Mouse (Mus musculus): ENCODE measurements around the gene Nop10. TPM values are rescaled to one million over a fixed set of nuclear protein-coding genes. Genes with fewer than 3 reads are reported as not detected.
"Not testable (repeated sequence)": the region's sequence is repeated elsewhere in the genome, so short reads cannot be mapped to it uniquely, and the experiment has no call there.

The Nop10 gene
- total RNA-seq, 2 experiments from 2014 or later, result 53.6 to 59.6 TPM

- no peak for DNase-seq (ENCODE audit: extremely low spot score in 1 of 2, low spot score in 1 of 2)
These were observed 1.1 kb downstream of the Nop10 start for GRCm38 (mm10) chr2:112262779-112263295.

DNA sequence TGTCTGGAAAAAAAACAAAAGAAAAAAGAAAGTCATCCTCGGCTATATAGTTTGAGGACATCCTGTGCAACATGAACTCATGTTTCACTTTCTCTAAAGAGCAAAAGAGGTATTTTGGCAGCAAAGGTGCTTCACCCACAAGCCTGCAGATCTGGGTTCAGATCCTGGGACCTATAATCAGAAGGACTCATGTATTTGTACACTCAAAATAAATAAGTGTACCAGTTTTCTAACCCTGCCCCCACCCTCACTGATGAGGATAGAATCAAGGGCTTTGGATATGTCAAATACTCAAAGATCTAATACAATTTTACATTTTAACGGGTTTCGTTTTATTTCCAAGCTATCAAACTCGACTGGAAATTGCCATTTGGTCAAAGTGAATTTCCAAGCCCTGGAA lies 2.6 kb downstream of the Nop10 start:
- no peak for DNase-seq (ENCODE audit: extremely low spot score in 1 of 2, low spot score in 1 of 2)

DNA sequence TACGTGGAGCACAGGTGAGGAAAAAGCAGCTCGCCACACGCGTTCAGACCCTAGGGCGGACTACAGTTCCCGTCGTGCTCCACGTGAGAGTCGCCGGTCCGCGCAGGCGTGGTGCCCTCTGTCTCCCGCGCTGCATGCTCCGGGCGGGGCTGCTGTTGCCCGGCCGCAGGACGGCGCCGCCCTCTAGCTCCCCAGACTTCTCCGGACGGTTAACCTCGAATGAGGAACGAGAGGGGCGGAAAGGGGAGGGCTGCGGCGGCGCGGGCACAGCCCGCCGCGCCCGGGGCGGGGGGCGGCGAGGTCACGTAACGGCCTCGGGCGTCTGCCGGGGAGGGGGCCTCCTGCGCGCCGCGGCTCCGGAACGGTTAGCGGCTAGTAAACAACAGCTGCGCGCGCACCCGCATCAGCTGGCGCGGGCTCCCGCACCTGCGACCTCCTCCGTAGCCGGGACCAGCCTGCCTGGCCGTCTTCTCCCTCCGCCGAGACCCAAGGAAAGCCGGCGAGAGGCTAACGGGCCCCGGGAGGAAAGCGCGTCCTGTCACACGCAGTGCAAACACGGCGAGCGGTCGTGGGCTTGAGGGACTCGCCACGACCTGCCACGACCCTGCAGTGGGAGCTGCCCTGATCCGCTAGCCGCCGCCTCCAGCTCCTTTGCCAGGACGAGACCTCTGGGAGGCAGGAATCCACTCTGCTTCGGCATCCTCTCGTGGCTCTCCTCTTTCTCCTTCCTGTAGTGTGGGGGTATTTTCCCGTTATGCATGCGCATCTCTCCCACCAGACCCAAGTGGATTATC lies 3.9 kb downstream of the Nop10 start, which contains the start of gene Slc12a6:
Slc12a6 (plus strand) TSS at position 378 of the 794 bp plus-strand sequence.
- peak; percentile 81 to 82 for DNase-seq (ENCODE audit: extremely low spot score in 1 of 2, low spot score in 1 of 2)

DNA sequence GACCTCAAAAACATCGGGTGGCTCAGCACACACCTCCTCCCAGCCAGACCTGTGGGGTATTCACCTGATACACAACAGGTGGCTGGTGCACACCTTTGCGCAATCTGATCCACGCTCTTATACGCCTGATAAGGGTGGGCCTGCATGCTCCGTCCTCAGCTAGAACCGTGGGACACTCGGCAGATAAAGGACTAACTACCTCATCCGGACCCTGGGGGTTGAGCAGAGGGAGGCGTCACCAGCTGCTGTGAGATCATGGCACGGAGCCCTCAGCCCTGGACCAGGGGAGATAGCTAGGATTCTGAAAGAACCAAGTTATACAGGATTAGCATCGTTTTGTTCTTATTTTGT lies 4.5 kb downstream of the Nop10 start, which contains the start of gene Gm21985:
Gm21985 (plus strand) TSS at position 73 of the 351 bp plus-strand sequence.
- peak in 1 of 2 experiments; percentile 30 for DNase-seq (ENCODE audit: extremely low spot score in 1 of 2, low spot score in 1 of 2)

DNA sequence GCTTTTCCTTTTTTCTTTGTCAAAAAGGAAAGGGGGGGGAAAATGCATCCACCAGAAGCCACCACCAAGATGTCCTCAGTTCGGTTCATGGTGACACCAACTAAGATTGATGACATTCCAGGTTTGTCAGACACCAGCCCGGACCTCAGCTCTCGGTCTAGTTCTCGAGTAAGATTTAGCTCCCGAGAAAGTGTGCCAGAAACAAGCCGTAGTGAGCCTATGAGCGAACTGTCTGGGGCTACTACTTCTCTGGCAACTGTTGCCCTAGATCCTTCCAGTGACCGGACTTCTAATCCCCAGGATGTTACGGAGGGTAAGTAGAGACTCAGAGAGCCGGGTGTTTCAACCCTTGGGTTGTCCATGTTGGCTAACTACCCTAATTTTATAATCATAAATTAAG lies 5.1 kb downstream of the Nop10 start:
- DNase-seq (ENCODE audit: extremely low spot score in 1 of 2, low spot score in 1 of 2), result no peak

- DNase-seq (ENCODE audit: extremely low spot score in 1 of 2, low spot score in 1 of 2), result no peak
These were observed 6.0 kb downstream of the Nop10 start for GRCm38 (mm10) chr2:112267547-112268269.

- DNase-seq (ENCODE audit: extremely low spot score in 1 of 2, low spot score in 1 of 2), result no peak
These were observed 8.3 kb downstream of the Nop10 start for GRCm38 (mm10) chr2:112270011-112270410.

- no peak for DNase-seq (ENCODE audit: extremely low spot score in 1 of 2, low spot score in 1 of 2)
These were observed 11.2 kb downstream of the Nop10 start for GRCm38 (mm10) chr2:112272909-112273308.

GRCm38 (mm10) chr2:112273474-112273873 lies 11.7 kb downstream of the Nop10 start:
- no peak for DNase-seq (ENCODE audit: extremely low spot score in 1 of 2, low spot score in 1 of 2)

GRCm38 (mm10) chr2:112276870-112277269 lies 15.1 kb downstream of the Nop10 start:
- no peak for DNase-seq (ENCODE audit: extremely low spot score in 1 of 2, low spot score in 1 of 2)

DNA sequence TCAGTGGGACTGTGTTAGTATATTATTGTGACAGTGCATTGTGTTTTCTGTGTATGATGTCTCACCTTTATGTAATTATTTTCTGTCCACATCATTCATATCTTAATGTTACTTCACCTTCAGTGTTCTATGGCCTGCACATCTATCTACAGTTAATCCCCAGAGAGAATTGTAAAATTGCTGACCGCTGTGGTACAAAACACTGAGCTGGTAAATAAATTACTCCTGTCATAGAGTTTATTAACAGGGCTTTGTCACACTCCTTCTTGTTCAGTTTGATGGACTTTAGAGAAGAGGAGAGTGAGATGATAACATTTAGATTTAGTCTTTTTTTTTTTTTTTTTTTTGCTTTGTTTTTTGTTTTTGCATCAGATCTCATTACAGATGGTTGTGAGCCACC lies 21.1 kb downstream of the Nop10 start:
- no peak for DNase-seq (ENCODE audit: extremely low spot score in 1 of 2, low spot score in 1 of 2)

- no peak for DNase-seq (ENCODE audit: extremely low spot score in 1 of 2, low spot score in 1 of 2)
These were observed 22.8 kb downstream of the Nop10 start for GRCm38 (mm10) chr2:112284363-112285030.

DNA sequence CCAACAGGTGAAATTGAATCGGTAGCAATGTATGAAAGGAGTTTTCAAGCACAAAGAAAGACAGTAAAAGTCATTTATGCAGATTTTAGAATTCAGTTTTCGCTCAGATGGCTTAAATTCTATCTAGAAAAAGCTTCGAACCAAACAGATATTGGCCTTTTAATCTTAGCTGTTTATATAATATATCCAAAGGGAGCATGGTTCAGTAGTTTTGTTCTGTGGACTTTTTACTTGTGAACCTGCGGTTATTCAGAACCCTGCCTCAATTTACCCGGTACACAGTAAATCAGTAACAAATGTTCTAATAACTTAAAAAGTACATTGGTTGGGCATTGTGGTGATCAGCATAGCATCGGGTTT lies 23.3 kb downstream of the Nop10 start:
- no peak for DNase-seq (ENCODE audit: extremely low spot score in 1 of 2, low spot score in 1 of 2)

DNA sequence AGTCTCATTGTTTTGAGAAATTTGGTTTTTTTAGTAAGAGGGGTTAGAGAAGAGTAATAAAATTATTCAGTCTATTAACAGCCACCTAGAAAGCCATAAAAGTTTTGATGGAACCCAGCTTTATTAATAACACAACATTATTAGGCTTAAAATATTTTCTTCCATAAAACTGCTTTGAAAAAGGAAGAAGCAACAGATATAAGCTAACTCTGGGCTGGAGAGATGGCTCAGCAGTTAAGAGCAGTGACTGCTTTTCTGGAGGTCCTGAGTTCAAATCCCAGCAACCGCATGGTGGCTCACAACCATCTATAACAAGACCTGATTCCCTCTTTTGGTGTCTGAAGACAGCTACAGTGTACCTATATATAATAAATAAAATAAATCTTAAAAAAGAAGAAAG lies 24.3 kb downstream of the Nop10 start:
- not testable (repeated sequence) for DNase-seq (ENCODE audit: extremely low spot score in 1 of 2, low spot score in 1 of 2)

- no peak for DNase-seq (ENCODE audit: extremely low spot score in 1 of 2, low spot score in 1 of 2)
These were observed 25.3 kb downstream of the Nop10 start for GRCm38 (mm10) chr2:112287059-112287458.

GRCm38 (mm10) chr2:112289507-112289906 lies 27.8 kb downstream of the Nop10 start:
- DNase-seq (ENCODE audit: extremely low spot score in 1 of 2, low spot score in 1 of 2), result no peak

- no peak for DNase-seq (ENCODE audit: extremely low spot score in 1 of 2, low spot score in 1 of 2)
These were observed 31.1 kb downstream of the Nop10 start for GRCm38 (mm10) chr2:112292823-112293222.

GRCm38 (mm10) chr2:112296211-112296610 lies 34.5 kb downstream of the Nop10 start:
- no peak for DNase-seq (ENCODE audit: extremely low spot score in 1 of 2, low spot score in 1 of 2)

GRCm38 (mm10) chr2:112298221-112298620 lies 36.5 kb downstream of the Nop10 start:
- DNase-seq (ENCODE audit: extremely low spot score in 1 of 2, low spot score in 1 of 2), result no peak

- DNase-seq (ENCODE audit: extremely low spot score in 1 of 2, low spot score in 1 of 2), result no peak
These were observed 46.9 kb downstream of the Nop10 start for GRCm38 (mm10) chr2:112308671-112309070.

GRCm38 (mm10) chr2:112309161-112309600 lies 47.5 kb downstream of the Nop10 start:
- no peak for DNase-seq (ENCODE audit: extremely low spot score in 1 of 2, low spot score in 1 of 2)
